Mouse (Mus musculus): ENCODE measurements around the gene Il1b. TPM values are rescaled to one million over a fixed set of nuclear protein-coding genes. Genes with fewer than 3 reads are reported as not detected.

Il1b gene
- polyA plus RNA-seq, 1 experiment from 2014 or later = 0.25 TPM

- H3K27ac ChIP-seq (ENCODE audit: low read depth, low read length) = no peak overlapping the region
Measured at GRCm38 (mm10) chr2:129360197-129360596, 10.7 kb downstream of the Il1b start.

GRCm38 (mm10) chr2:129338138-129338621 is 32.8 kb downstream of the Il1b start:
- no peak for ATAC-seq (ENCODE audit: low read depth)

More at GRCm38 (mm10) chr2:129360197-129360596, 10.7 kb downstream of the Il1b start:
- Histone ChIP-seq H3K9ac (replicated peaks; ENCODE audit: low read depth, low read length) (no peak overlapping the region), H3K36me3 (ENCODE audit: control insufficient read depth, insufficient read depth, low read length) (no peaks in the 10 kb centered on the region), H3K4me2 (ENCODE audit: low read depth, low read length) (no peak overlapping the region), H3K4me1 (ENCODE audit: control insufficient read depth, insufficient read depth, low read length) (no peaks in the 10 kb centered on the region), H3K27me3 (ENCODE audit: control insufficient read depth, insufficient read depth, low read length) (no peaks in the 10 kb centered on the region), H3K9me3 (ENCODE audit: control insufficient read depth, low read length) (no peaks in the 10 kb centered on the region), H3K4me3 (ENCODE audit: low read depth, low read length) (no peak overlapping the region)
- 91% methylated on average over 10 of the region's 10 CpGs for WGBS
- no peak for ATAC-seq (ENCODE audit: low read depth)

GRCm38 (mm10) chr2:129333471-129333870 is 37.5 kb downstream of the Il1b start:
- Histone ChIP-seq H3K9ac (replicated peaks; ENCODE audit: low read depth, low read length) (no peak overlapping the region), H3K4me2 (ENCODE audit: low read depth, low read length) (no peak overlapping the region), H3K27me3 (ENCODE audit: control insufficient read depth, insufficient read depth, low read length) (no peaks in the 10 kb centered on the region), H3K9me3 (ENCODE audit: control insufficient read depth, low read length) (no peaks in the 10 kb centered on the region), H3K27ac (ENCODE audit: low read depth, low read length) (no peak overlapping the region), H3K36me3 (ENCODE audit: control insufficient read depth, insufficient read depth, low read length) (no peaks in the 10 kb centered on the region), H3K4me1 (ENCODE audit: control insufficient read depth, insufficient read depth, low read length) (no peaks in the 10 kb centered on the region), H3K4me3 (ENCODE audit: low read depth, low read length) (no peak overlapping the region)
- no peak for ATAC-seq (ENCODE audit: low read depth)
- 56% methylated on average over 4 of the region's 4 CpGs for WGBS

More at GRCm38 (mm10) chr2:129338138-129338621, 32.8 kb downstream of the Il1b start:
- Histone ChIP-seq H3K4me2 (ENCODE audit: low read depth, low read length) (no peak overlapping the region), H3K9me3 (ENCODE audit: control insufficient read depth, low read length) (no peaks in the 10 kb centered on the region), H3K9ac (replicated peaks; ENCODE audit: low read depth, low read length) (no peak overlapping the region), H3K27me3 (ENCODE audit: control insufficient read depth, insufficient read depth, low read length) (no peaks in the 10 kb centered on the region), H3K27ac (ENCODE audit: low read depth, low read length) (no peak overlapping the region), H3K4me3 (ENCODE audit: low read depth, low read length) (no peak overlapping the region), H3K36me3 (ENCODE audit: control insufficient read depth, insufficient read depth, low read length) (no peaks in the 10 kb centered on the region), H3K4me1 (ENCODE audit: control insufficient read depth, insufficient read depth, low read length) (no peaks in the 10 kb centered on the region)
- WGBS = 78% methylated on average over 6 of the region's 6 CpGs

- Histone ChIP-seq H3K27ac (ENCODE audit: low read depth, low read length) (no peak overlapping the region), H3K4me3 (ENCODE audit: low read depth, low read length) (no peak overlapping the region), H3K4me1 (ENCODE audit: control insufficient read depth, insufficient read depth, low read length) (no peaks in the 10 kb centered on the region), H3K27me3 (ENCODE audit: control insufficient read depth, insufficient read depth, low read length) (no peaks in the 10 kb centered on the region), H3K9ac (replicated peaks; ENCODE audit: low read depth, low read length) (no peak overlapping the region), H3K9me3 (ENCODE audit: control insufficient read depth, low read length) (no peaks in the 10 kb centered on the region), H3K4me2 (ENCODE audit: low read depth, low read length) (no peak overlapping the region), H3K36me3 (ENCODE audit: control insufficient read depth, insufficient read depth, low read length) (no peaks in the 10 kb centered on the region)
- no peak for ATAC-seq (ENCODE audit: low read depth)
- 90% methylated on average over 13 of the region's 13 CpGs for WGBS
Measured at GRCm38 (mm10) chr2:129330540-129330939, 40.4 kb downstream of the Il1b start.

- Histone ChIP-seq H3K4me2 (ENCODE audit: low read depth, low read length) (no peak overlapping the region), H3K9ac (replicated peaks; ENCODE audit: low read depth, low read length) (no peak overlapping the region), H3K27ac (ENCODE audit: low read depth, low read length) (no peak overlapping the region), H3K27me3 (ENCODE audit: control insufficient read depth, insufficient read depth, low read length) (no peaks in the 10 kb centered on the region), H3K4me1 (ENCODE audit: control insufficient read depth, insufficient read depth, low read length) (no peaks in the 10 kb centered on the region), H3K9me3 (ENCODE audit: control insufficient read depth, low read length) (no peaks in the 10 kb centered on the region), H3K36me3 (ENCODE audit: control insufficient read depth, insufficient read depth, low read length) (no peaks in the 10 kb centered on the region), H3K4me3 (ENCODE audit: low read depth, low read length) (no peak overlapping the region)
- no peak for ATAC-seq (ENCODE audit: low read depth)
- 68% methylated on average over 7 of the region's 7 CpGs for WGBS
Measured at GRCm38 (mm10) chr2:129330024-129330423, 40.9 kb downstream of the Il1b start.

DNA sequence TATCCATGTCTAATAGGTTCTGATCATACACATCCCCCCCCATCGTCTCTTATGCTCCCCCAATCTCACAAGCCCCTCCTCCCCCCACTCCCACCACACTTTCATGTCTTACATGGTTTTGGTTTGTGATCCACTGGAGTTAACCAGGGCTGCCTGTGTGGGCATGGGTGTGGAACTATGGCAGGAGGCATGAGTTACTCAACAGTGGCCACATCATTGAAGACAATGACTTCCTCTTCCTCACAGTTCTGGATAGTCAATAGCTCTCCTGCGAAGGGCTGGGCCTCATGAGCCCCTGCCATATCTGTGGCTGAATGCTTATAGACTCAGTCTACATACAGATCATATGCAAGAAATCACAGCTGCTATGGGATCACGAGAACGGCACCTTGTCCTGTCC is 42.7 kb downstream of the Il1b start:
- 93% methylated on average over 4 of the region's 4 CpGs for WGBS
- Histone ChIP-seq H3K4me1 (ENCODE audit: control insufficient read depth, insufficient read depth, low read length) (no peaks in the 10 kb centered on the region), H3K36me3 (ENCODE audit: control insufficient read depth, insufficient read depth, low read length) (no peaks in the 10 kb centered on the region), H3K9me3 (ENCODE audit: control insufficient read depth, low read length) (no peaks in the 10 kb centered on the region), H3K27ac (ENCODE audit: low read depth, low read length) (no peak overlapping the region), H3K9ac (replicated peaks; ENCODE audit: low read depth, low read length) (no peak overlapping the region), H3K4me2 (ENCODE audit: low read depth, low read length) (no peak overlapping the region), H3K27me3 (ENCODE audit: control insufficient read depth, insufficient read depth, low read length) (no peaks in the 10 kb centered on the region), H3K4me3 (ENCODE audit: low read depth, low read length) (no peak overlapping the region)
- ATAC-seq (ENCODE audit: low read depth) = no peak

DNA sequence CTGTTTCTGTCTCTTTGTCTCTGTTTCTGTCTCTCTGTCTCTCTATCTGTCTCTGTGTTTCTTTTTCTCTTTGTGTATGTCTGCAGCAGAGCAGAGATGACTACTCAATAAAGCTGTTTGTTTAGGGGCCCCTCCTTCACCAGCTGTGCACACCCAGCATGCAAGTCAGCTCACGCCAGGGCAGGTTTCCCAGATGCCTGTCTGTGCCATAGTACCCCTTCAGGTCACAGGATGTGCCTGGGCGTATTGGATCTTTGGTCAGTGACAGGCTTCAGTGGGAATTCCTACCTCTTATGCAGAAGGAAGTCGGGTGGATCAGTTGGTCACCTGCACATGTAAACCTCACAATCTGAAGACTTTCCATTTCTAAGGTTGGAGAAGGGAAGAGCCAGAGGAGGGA is 46.7 kb downstream of the Il1b start:
- H3K36me3 ChIP-seq (ENCODE audit: control insufficient read depth, insufficient read depth, low read length) = no peaks in the 10 kb centered on the region
- no peak overlapping the region for H3K4me3 ChIP-seq (ENCODE audit: low read depth, low read length)
- H3K9me3 ChIP-seq (ENCODE audit: control insufficient read depth, low read length) = no peaks in the 10 kb centered on the region
- WGBS = 80% methylated on average over 3 of the region's 3 CpGs
- H3K4me1 ChIP-seq (ENCODE audit: control insufficient read depth, insufficient read depth, low read length) = no peaks in the 10 kb centered on the region
- H3K9ac ChIP-seq (replicated peaks; ENCODE audit: low read depth, low read length) = no peak overlapping the region
- H3K4me2 ChIP-seq (ENCODE audit: low read depth, low read length) = no peak overlapping the region
- no peak for ATAC-seq (ENCODE audit: low read depth)
- no peaks in the 10 kb centered on the region for H3K27me3 ChIP-seq (ENCODE audit: control insufficient read depth, insufficient read depth, low read length)
- H3K27ac ChIP-seq (ENCODE audit: low read depth, low read length) = no peak overlapping the region

GRCm38 (mm10) chr2:129322117-129322635 is 48.8 kb downstream of the Il1b start:
- Histone ChIP-seq H3K27ac (ENCODE audit: low read depth, low read length) (no peak overlapping the region), H3K4me3 (ENCODE audit: low read depth, low read length) (no peak overlapping the region), H3K9ac (replicated peaks; ENCODE audit: low read depth, low read length) (no peak overlapping the region), H3K4me1 (ENCODE audit: control insufficient read depth, insufficient read depth, low read length) (no peaks in the 10 kb centered on the region), H3K27me3 (ENCODE audit: control insufficient read depth, insufficient read depth, low read length) (no peaks in the 10 kb centered on the region), H3K36me3 (ENCODE audit: control insufficient read depth, insufficient read depth, low read length) (no peaks in the 10 kb centered on the region), H3K4me2 (ENCODE audit: low read depth, low read length) (no peak overlapping the region), H3K9me3 (ENCODE audit: control insufficient read depth, low read length) (no peaks in the 10 kb centered on the region)
- WGBS = 67% methylated on average over 1 of the region's 1 CpGs
- no peak for ATAC-seq (ENCODE audit: low read depth)

GRCm38 (mm10) chr2:129320033-129320605 is 50.8 kb downstream of the Il1b start:
- WGBS = 86% methylated on average over 8 of the region's 8 CpGs
- H3K4me3 ChIP-seq (ENCODE audit: low read depth, low read length) = no peak overlapping the region
- no peak for ATAC-seq (ENCODE audit: low read depth)
- H3K27ac ChIP-seq (ENCODE audit: low read depth, low read length) = no peak overlapping the region
- no peaks in the 10 kb centered on the region for H3K9me3 ChIP-seq (ENCODE audit: control insufficient read depth, low read length)
- no peaks in the 10 kb centered on the region for H3K27me3 ChIP-seq (ENCODE audit: control insufficient read depth, insufficient read depth, low read length)
- no peaks in the 10 kb centered on the region for H3K36me3 ChIP-seq (ENCODE audit: control insufficient read depth, insufficient read depth, low read length)
- no peak overlapping the region for H3K4me2 ChIP-seq (ENCODE audit: low read depth, low read length)
- no peaks in the 10 kb centered on the region for H3K4me1 ChIP-seq (ENCODE audit: control insufficient read depth, insufficient read depth, low read length)
- no peak overlapping the region for H3K9ac ChIP-seq (replicated peaks; ENCODE audit: low read depth, low read length)

Measured in neural tube, embryonic 14.5 days (tissue).